Mouse (Mus musculus) neural tube, embryonic 10.5 days (tissue): ENCODE results near the gene Itgb4.
"Not testable (repeated sequence)": the region's sequence is repeated elsewhere in the genome, so short reads cannot be mapped to it uniquely, and the experiment has no call there.

ENCODE experiments used
- DNase-seq: peaks from one replicate; pipeline ENCODE4 v3.0.0-alpha.2; 2017; ENCODE audit warnings: low spot score; ENCODE audit errors: extremely low spot score

Gene Itgb4

DNA sequence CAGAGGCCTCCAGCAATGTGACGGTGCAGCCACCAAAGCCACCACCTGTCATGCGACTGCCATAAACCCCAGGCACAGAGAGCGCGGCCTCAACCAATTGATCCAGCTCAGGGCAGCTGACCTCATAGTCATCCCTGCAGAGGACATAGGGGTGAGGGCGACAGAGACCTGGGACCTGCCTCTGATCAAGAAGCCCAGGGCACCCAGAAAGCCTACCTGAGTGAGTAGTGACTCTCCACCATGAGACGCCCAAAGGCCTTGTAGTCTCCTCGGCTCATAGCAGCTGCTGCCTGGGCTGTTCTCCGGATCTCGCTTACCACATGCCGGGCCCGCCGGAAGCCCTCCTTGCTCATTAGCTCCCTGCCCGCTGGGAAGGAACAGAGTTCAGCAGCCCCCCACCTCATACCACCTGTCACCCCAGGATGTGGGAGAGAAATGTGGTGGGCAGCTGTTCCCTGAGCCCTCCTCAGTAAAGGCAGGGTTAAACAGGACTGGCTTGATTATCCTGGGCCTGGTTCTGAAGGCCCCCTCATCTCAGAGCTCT lies 34.4 kb downstream of the Itgb4 start:
- DNase-seq, result no peak

DNA sequence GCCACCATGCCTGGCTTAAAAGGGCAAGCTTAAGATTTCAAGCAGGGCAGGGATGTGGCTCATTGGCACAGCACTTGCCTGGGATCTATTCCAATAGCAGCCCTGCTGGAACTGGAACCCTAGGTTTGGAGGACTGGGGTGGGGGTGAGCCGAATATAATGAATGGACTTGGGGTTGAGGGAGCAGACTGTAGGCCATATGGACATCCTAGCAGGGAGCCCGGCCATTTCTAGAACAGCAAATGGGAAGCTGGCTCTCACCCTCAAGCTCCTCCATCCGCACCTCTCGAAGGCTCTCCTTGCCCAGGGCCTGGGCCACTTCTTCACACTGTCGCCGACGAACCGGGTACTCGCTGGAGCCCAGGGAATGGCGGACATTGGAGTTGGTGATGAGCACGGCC lies 35.2 kb downstream of the Itgb4 start:
- no peak for DNase-seq

DNA sequence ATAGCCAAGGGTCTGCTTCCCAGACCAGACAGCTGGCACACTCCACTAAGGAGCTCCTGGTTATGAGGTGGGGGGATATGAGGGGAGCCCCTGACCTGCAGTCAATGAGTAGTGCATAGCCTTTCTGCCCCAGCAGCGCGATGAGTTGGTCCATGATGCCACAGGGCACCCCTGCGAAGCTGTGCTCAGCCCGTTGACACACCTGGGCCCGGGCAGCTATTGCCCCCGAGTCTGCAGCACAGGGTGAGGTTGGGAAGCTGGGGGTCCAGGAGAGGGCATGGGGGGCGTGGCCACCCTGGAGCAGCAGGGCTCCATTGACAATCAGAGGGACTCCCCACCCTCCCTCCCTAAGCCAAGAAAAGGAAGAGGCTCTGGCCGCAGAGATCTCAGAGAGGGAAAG lies 35.6 kb downstream of the Itgb4 start:
- DNase-seq, result no peak

DNA sequence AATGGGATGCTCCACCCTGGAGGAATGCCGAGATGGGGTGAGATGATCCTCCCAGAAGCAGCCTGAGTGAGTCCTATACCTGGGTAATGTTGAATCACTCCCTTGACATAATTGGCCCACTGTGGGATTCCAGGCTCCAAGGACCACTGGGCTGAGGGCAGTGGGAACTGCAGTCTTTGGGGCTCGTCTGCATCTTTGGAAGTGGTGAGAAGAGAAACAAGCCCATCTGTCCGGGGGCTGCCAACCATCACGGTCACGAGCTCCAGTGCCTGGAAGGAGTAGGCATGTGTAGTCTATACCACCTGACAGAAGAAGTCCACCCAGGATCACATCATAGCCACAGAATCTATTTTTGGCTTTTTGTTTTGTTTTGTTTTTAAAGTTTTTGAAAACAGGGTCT lies 36.4 kb downstream of the Itgb4 start:
- no peak for DNase-seq

DNA sequence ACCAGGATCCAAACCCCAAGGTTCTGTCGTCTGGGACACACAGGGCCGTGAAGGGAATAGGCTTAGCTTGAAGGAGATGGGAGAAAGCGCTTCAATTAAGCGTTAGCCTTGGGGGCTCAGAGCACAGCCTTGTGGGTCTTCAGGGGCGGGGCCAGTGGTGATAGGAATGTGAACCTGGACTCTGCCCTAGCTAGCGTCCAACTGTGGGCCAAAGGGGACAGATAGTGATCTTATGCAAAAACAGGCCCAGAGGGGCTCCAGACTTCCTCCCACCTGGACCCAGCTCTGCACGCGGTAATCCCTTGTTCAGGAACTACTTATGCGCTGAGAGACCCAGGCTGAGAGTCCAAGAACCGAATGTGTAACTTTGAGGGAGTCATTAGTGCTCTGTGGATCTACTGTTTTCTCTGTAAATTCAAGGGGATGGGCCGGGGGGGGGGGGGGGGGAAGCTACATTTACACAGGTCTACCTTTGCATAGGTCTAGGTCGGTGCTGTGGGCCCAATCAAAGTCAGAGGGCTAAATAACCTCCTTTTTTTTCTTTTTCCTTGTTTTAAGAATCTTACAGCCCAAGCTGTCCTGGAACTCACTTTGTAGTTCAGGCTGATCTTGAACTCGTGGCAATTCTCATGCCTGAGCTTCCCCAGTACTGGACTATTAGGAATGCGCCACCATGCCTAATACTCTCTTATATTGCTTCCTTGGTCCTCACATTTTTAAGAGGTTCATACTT lies 37.2 kb downstream of the Itgb4 start:
- peak; percentile 42 for DNase-seq

DNA sequence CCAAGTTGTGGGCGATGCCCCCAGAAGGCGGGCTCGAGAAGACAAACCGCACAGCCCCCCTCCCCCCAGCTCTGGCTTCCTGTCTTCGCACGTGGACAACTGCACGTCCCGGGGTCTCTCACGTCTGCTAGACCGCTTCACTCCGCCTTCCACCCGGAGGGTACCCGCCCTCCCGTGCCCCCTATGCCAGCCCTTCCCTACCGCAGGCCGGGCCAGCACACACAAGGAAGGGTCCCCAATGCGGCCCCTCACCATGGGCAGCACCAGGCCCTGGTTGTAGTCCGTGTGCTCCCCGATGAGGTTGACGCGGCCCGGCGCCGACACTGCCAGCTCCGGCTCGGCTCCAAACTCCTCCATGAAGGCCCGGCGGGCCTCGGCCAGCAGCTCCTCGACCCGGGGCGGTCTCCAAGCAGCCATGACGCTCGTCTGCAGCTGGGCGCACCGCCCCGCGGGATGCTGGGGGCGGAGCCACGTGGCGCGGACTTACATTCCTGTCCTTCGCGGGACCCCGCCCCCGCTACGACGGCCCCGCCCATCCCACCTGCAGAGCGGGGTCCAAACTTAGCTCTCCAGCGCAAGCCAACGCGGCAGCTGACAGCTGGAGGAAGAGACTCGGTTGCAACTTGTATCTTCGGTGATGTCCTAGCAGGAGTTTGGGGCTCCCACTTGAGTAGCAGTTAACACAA lies 37.9 kb downstream of the Itgb4 start, which contains the start of gene Galk1:
Gene Galk1 (minus strand): TSS at position 458 of the 686 bp plus-strand sequence.
- peak; percentile 91 for DNase-seq

DNA sequence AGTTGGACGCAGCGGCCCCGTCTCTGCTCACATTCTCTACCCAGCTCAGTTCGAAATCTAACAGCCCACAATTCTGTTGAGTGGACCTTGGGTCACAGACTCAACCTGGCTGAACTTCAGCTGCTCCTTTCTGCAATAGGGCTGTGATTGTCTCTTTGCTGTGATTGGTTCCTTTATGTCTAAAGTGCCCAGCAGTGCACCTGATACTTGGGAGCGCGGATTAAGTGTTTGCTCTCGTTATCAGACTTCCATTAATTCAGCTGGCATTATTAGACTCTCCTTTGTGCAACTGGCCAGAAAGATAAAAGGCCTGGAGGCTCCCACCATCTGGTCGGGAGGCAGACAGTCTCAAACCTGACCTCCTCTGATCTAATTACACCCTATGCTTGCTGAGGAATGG lies 40.3 kb downstream of the Itgb4 start:
- no peak for DNase-seq

DNA sequence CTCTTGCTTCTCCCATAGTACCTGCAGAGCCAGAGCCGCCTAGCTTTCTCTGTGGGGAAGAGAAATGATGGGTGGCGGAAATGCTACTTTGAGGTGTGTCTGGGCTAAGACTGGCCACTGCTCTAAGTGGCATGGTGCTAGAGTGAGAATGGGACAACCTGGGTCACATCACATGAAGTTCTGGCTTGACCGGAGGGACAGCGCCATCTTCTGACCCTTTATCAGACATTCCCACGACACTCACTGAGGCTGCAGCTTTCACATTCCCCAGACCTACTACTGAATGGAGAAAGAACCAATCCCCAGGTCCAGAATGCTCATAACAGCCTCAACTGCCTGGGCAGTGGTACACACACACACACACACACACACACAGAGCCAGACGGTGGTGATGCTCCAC lies 43.6 kb downstream of the Itgb4 start:
- no peak for DNase-seq

DNA sequence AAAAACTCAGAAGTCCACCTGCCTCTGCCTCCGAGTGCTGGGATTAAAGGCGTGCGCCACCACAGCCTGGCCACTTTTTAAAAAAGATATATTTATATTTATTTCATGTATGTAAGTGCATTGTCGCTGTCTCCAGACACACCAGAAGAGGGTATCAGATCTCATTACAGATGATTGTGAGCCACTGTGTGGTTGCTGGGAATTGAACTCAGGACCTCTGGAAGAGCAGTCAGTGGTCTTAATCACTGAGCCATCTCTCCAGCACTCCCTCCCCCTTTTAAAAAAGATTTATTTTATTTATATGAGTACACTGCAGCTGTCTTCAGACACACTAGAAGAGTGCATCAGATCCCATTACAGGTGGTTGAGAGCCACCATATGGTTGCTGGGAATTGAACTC lies 44.4 kb downstream of the Itgb4 start:
- DNase-seq, result not testable (repeated sequence)

DNA sequence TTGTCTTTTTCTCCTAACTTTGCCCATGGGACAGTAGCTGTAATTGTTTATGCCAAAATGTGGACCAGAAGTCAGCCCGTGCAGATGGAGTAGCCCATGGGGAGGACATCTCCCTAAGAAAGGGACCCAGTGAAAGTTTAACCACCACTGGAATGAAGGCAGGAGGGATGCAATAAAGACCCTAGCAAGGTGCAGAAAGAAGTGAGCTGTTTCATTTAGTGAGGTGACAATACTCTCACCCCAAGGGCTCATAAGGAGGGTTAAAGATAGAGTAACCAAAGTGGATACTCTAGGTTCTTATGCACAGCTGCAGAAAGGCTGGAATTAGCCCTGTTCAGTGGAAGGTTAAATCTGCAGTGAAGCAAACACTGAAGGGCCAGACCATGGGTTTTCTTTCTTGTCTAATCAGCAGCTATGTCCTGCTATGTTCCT lies 44.9 kb downstream of the Itgb4 start:
- DNase-seq, result no peak

DNA sequence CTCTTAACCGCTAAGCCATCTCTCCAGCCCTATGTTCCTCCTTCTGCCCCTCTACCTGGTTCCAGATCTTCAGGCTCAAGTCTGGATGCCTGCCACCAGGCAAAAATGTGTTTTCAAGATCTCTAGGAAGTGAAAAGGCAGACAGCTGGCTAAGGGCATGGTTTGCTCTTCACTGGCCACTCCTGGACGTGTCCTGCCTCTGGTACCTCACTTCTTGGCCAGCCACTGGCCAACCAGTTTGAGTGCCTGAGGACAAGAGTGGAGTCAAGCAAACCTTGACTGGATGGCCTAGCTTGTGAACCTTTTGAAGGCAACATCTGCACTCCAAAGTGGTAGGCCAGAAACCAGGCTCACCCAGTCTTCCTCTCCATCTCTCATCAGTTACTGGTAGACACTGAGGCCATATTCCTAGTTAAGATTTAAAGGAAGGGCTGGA lies 45.5 kb downstream of the Itgb4 start:
- DNase-seq, result no peak

DNA sequence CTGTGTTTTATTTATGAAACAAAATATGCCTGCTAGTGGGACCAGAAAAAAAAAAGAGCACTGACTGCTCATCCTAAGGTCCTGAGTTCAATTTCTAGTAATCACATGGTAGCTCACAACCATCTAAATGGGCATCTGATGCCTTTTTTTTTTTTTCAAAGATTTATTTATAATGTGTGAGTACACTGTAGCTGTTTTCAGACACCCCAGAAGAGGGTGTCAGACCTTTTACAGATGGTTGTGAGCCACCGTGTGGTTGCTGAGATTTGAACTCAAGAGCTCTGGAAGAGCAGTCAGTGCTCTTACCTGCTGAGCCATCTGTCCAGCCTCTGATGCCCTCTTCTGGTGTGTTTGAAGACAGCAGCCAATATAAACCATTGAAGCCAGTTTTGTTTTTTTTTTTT lies 46.0 kb downstream of the Itgb4 start:
- DNase-seq, result no peak

DNA sequence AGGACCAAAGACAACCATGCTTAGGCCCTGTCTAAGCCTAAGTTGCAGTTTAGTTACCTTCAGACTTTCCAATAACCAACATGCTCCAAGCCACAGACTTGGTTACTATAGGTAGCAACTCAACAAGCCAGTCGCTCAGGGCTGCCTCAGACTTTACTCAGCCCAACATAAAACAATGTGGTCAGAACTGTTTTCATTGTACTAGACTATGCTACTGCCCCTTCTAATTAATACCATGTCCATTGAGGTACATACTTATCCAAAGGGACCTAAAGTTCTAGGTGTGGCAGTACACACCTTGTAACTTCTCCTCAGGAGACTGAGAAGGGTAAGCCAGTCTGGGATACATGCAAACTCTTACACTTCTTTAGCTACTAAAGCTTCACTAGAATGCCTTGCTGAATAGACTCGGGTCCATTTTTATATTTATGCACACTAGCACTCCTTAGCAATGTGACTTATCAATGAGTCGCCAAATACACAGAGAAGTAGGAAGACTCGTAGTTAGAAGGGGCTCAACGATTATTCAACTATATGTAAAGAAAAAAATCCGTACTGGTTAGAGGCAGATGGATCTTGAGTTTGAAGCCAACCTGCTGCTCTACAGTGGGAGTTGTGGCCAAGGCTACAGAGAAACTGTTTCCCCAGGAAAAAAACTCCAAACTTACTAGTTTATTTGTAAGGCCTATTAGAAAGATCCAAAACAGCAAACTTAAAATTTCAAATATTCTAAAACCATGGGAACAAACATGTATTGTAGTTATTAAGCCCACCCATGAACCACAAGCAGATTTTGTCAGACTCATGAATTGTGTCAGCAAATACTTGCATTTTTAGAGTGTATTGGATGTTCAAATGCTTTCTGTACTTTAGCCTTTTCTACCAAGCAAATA lies 47.1 kb downstream of the Itgb4 start:
- no peak for DNase-seq

DNA sequence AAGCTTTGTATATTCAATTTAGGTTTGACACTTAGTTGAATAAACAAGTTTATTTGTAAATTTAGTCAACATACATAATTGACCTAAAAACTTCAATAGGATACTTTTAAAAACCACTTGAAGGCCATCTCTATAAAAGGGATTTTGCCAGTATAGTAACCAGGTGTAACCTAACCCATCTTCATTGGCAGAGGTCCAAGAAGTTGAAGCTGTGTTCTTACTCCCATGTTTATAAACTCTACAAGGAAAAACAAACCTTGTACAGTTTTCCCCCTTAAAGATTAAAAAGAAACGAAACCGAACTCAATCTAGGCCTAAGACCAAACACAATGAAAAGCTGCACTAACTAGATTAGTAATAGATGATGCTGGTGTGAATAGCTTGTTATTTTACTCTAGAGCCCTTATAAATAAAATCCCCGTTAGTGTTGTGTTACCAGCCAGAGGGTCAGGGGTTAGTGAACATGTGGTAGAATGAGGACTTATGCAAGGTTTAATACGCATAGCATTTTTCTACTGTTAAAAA lies 47.8 kb downstream of the Itgb4 start:
- no peak for DNase-seq

DNA sequence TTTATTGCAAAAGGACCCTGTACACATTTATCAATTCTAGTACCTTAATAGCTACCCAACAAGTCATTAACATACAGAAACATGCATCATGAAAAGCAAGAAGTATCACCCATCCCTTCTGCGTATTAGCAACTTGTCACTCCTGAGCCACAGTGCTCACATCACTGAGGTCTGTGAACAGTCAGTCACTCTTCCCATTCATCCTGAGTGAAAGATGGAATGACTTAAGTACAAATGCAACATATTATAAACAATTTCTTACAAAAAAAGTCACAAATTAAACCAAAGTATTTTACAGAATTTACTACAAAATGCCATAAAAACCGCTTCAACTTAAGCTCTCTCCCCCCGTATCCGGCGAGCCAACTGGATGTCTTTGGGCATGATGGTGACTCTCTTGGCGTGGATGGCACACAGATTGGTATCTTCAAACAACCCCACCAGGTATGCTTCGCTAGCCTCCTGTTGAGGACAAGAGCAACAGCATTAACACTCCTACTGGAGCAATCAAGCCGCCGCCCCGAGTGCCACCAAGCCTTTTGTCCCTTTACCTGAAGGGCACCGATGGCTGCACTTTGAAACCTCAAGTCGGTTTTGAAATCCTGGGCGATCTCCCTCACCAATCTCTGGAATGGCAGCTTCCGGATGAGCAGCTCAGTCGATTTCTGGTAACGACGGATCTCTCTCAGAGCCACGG lies 48.7 kb downstream of the Itgb4 start:
- not testable (repeated sequence) for DNase-seq

DNA sequence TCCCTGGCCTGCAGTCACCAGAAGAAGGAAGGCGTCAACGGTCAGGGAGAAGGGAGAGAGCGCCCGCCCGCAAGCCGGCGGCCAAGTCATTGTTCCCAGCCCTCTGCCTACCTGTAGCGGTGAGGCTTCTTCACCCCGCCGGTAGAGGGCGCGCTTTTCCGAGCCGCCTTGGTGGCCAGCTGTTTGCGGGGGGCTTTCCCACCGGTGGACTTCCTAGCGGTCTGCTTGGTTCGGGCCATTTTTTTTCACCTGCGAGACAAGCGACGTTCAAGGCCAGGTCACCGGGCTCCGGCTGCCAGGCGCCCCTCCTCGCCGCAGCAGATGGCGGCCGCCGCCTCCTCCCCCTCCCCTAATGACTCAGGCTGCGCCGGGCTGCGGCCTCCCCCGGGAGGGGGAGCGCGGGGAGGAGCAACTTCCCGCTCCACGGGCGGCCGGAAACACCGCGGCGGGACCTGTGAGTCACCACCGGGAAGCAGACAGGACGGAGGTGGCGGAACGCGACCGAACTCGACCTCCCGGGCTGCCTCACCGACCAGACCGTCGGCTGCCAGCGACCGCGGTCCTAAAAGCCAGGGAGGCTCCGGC lies 49.4 kb downstream of the Itgb4 start:
- DNase-seq, result no peak

DNA sequence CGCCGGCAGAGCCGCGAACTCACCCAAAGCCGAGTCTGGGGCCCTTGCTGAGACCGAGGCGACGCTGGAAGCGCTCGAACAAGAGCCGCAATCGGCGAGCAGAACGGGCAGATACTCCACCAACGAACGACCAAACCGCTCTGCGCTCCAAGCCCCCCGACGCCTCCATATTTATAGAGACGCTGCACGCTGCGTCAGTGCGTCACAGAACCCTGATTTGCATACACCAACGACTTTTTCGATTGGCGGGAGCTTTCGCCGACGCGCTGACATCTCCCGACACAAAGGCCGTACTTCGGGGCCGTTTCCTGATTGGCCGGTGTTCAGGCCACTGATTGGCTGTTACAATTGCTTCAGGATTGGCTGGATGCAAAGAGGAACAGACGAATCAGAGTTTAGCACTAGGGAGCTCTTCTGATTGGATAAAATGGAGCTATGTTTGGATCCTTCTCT lies 49.9 kb downstream of the Itgb4 start:
- peak; percentile 97 for DNase-seq

DNA sequence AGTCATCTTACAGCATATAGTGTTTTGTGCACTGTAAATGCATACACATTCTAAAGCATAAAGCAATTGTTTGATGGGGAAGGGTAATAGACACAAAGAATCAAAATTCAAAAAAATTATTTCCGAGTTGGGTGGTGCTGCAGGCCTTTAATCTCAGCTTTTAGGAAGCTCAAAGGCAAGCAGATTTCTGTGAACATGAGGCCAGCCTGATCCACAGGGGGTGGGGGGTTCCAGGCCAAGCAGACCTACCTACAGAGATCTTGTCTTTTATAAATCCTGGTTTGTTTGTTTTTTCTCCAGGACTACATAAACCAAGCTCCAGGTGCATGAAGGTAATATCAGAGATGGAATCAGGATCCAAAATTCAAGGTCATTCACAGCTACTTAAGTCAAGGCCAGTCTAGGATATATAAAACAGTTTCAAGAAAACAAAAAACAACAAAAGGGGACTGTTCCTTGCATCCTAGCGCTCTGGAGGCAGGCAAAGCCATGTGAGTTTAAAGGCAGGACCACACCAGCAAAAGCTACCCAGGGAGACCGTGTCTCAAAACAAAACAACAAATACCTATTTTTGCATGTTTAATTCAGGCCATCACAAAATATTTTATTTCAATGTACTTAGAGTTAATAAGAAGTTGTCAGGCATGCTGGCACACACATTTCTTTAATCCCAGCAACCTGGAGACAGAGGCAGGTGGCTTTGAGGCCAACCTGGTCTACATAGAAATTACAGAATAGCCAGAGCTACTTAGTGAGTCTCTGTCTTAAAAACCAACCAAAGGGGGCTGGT lies 50.7 kb downstream of the Itgb4 start:
- no peak for DNase-seq

DNA sequence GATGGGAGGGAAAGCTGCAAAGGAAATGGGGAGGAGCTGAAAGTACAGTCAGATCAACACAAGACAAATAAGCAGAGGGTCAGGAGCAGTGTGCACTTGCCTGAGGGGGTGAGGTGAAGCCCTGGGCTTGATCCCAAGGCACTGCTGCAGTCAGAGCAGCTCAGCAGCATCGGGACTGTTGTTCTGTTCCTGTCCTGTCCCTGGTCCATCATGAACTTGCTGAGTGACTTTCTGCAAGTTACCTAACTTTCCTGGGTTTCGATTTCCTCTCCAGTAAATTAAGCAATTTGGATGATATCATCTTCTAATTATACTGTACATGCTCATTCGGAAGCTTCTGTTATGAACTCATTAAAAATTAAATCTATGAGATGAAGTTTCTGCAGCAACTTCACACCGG lies 53.2 kb downstream of the Itgb4 start, which contains the start of gene H3f3b:
Gene H3f3b (minus strand): TSS at position 207 of the 400 bp plus-strand sequence.
- no peak for DNase-seq
